In the genomic region with DNA sequence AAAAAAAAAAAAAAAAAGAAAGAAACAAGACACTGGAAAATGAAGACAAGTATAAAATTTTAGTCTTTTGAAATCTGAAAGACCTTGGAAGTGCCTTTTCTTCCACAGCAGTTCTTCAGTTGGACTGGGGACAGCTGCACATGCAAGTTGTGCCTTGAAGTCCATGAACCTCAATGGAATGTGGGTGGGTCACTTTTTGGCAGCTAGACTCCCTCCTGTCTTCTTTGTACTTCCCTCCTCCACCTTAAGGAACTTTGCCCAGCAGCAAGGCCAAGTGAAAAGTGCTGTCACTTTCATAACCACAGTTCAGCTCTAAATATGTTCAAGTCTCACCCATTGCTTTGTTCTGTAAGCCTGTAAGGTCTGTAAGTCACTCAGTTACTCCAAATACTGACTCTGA, we compare ENCODE assay signal across 20 mouse cellular contexts. TPM values are rescaled to one million over a fixed set of nuclear protein-coding genes. Genes with fewer than 3 reads are reported as not detected.
A peak's percentile ranks its signal among the peaks of the same experiment; 100 is the strongest.
DNase-seq lines count a peak whose midpoint lies in the region; ATAC-seq lines count a peak whose summit lies in the region.
"Had no signal": no experiment of that assay in that cellular context is flagged by ENCODE, and none has a peak within 500 bp of the region (broad histone marks: within the 10 kb centered on the region; RNA-seq: fewer than 3 reads in every experiment).

No protein-coding gene starts in this region.

- peaks cover 35% of the 10 kb centered on the region for H3K4me1 ChIP-seq in kidney, embryonic 16.5 days (ENCODE audit: insufficient read depth, low read length)

- H3K27ac ChIP-seq in kidney, embryonic 16.5 days (ENCODE audit: low read length), result no peak overlapping the region
- H3K27ac ChIP-seq: heart, embryonic 10.5 days; layer of hippocampus, adult 2 months; liver, embryonic 12.5 days; stomach, embryonic 15.5 days had no signal

- H3K4me2 ChIP-seq in kidney, embryonic 16.5 days (replicated peaks; ENCODE audit: low read depth, low read length), result no peak overlapping the region
- H3K4me2 ChIP-seq: liver, embryonic 12.5 days; lung, embryonic 14.5 days; stomach, embryonic 15.5 days had no signal

- ATAC-seq in kidney, embryonic 16.5 days (ENCODE audit: low FRiP score, low TSS enrichment), result no peak
- ATAC-seq: activated CD4-positive, CD25-positive, alpha-beta regulatory T cell, adult 4 months; CD4-positive, CD25-positive, alpha-beta regulatory T cell, adult 4 months; liver, embryonic 12.5 days had no signal

- H3K36me3 ChIP-seq in kidney, embryonic 16.5 days (ENCODE audit: insufficient read depth, low read length), result no peaks in the 10 kb centered on the region
- H3K36me3 ChIP-seq: heart, embryonic 10.5 days; liver, embryonic 12.5 days; stomach, embryonic 15.5 days had no signal

- H3K27me3 ChIP-seq in kidney, embryonic 16.5 days (ENCODE audit: insufficient read depth, low read length), result no peaks in the 10 kb centered on the region
- H3K27me3 ChIP-seq: liver, embryonic 12.5 days; stomach, embryonic 15.5 days had no signal

- peak; percentile 81 for DNase-seq in kidney, adult 11 months
- DNase-seq in 3134 (ENCODE audit: extremely low read depth, insufficient read length, low spot score) (peak; percentile 45), ES-CJ7 (ENCODE audit: low read depth, low spot score) (peak; percentile 8)
- peak; percentile 64 for DNase-seq in kidney, postnatal 14 days
- DNase-seq in cerebellum, adult 9-10 months, result no peak
- no peak for DNase-seq in Muller cell, postnatal 12 days (ENCODE audit: inconsistent ontology term)
- no peak for DNase-seq in layer of hippocampus, adult 11-12 months (ENCODE audit: low spot score)
- DNase-seq: adrenal gland, postnatal 14 days; cerebellum, adult 8-10 months; gastrocnemius, postnatal 10 days; lung, embryonic 14.5 days; right cerebral cortex, adult 18-20 months; spleen, adult 18-20 months had no signal

- H3K4me3 ChIP-seq in kidney, embryonic 16.5 days (ENCODE audit: low read length), result no peak overlapping the region
- H3K4me3 ChIP-seq: heart, embryonic 10.5 days; layer of hippocampus, adult 2 months; liver, embryonic 12.5 days; stomach, embryonic 15.5 days had no signal

- no peaks in the 10 kb centered on the region for H3K9me3 ChIP-seq in kidney, embryonic 16.5 days (ENCODE audit: low read length)
- H3K9me3 ChIP-seq: heart, embryonic 10.5 days; liver, embryonic 12.5 days; stomach, embryonic 15.5 days had no signal

- no peak overlapping the region for H3K9ac ChIP-seq in kidney, embryonic 16.5 days (replicated peaks; ENCODE audit: low read length)
- H3K9ac ChIP-seq: liver, embryonic 12.5 days; lung, embryonic 14.5 days; stomach, embryonic 15.5 days had no signal

RNA-seq across cellular contexts. Expression of gene Arhgap18, which starts 23.2 kb away (rescaled TPM):
- 41.5 and 49.3 TPM in 2 replicates for polyA plus RNA-seq in kidney, embryonic 16.5 days (2015; fragmentation: Nextera tagmentation; extraction: Ambion mirVana)

Comparison
In these comparisons a context has a peak if more than half of its experiments do, and no peak if none do; other contexts are left out.
1. DNase-seq: peak in kidney, adult 11 months (single experiment), 3134 (single experiment), ES-CJ7 (single experiment) and kidney, postnatal 14 days (single experiment); none in cerebellum, adult 9-10 months (single experiment), Muller cell, postnatal 12 days (single experiment) and layer of hippocampus, adult 11-12 months (single experiment).